Mouse (Mus musculus) hindbrain, embryonic 11.5 days (tissue): ENCODE data around the gene Frmd4a. TPM values are rescaled to one million over a fixed set of nuclear protein-coding genes. Genes with fewer than 3 reads are reported as not detected.

ENCODE experiments used
- ATAC-seq: fragments of 200-750 bp; cut with Nextera tagmentation; 2 replicates; pipeline ENCODE4 v1.8.0; 2017; ENCODE audit warnings: mild to moderate bottlenecking, moderate TSS enrichment, moderate library complexity; ENCODE audit not compliant: low FRiP score
- DNase-seq: peaks from one replicate; pipeline ENCODE4 v3.0.0-alpha.2; 2015; ENCODE audit warnings: low spot score
- H3K27ac ChIP-seq: fragments of 300-500 bp; sonication (generic); 2 replicates; pipeline ENCODE4 v1.5.1; 2014; ENCODE audit warnings: mild to moderate bottlenecking, low read depth, low read length
- H3K27me3 ChIP-seq: fragments of 300-500 bp; sonication (generic); 2 replicates; pipeline ENCODE4 v1.6.1; 2014; ENCODE audit warnings: mild to moderate bottlenecking, low read length, moderate library complexity, mixed read lengths; ENCODE audit not compliant: control insufficient read depth, insufficient read depth
- H3K36me3 ChIP-seq: fragments of 300-500 bp; sonication (generic); 2 replicates; pipeline ENCODE4 v1.6.1; 2014; ENCODE audit warnings: mild to moderate bottlenecking, low read length, moderate library complexity, mixed read lengths; ENCODE audit not compliant: control insufficient read depth, insufficient read depth
- H3K4me1 ChIP-seq: fragments of 300-500 bp; sonication (generic); replicated peaks from 2 replicates; pipeline ENCODE4 v1.6.1; 2014; ENCODE audit warnings: low read length, mixed read lengths; ENCODE audit not compliant: control insufficient read depth, insufficient read depth
- H3K4me2 ChIP-seq: fragments of 300-500 bp; sonication (generic); replicated peaks from 2 replicates; pipeline ENCODE4 v1.6.1; 2014; ENCODE audit warnings: mild to moderate bottlenecking, low read depth, low read length
- H3K4me3 ChIP-seq: fragments of 300-500 bp; sonication (generic); 2 replicates; pipeline ENCODE4 v1.5.1; 2014; ENCODE audit warnings: low read depth, low read length
- H3K9ac ChIP-seq: fragments of 300-500 bp; sonication (generic); 2 replicates; pipeline ENCODE4 v1.6.1; 2014; ENCODE audit warnings: low read depth, low read length
- H3K9me3 ChIP-seq: fragments of 300-500 bp; sonication (generic); 2 replicates; pipeline ENCODE4 v1.6.1; 2016; ENCODE audit warnings: low read length; ENCODE audit not compliant: control insufficient read depth
- WGBS: fragments of 180-500 bp; shearing (Covaris S2); extraction: QIAGEN DNeasy Blood & Tissue Kit; methylation state at CpG from one replicate; pipeline ENCODE4 v1.1.7; 2014; 5-methylcytosine and 5-hydroxymethylcytosine counted together
- polyA plus RNA-seq: library from polyadenylated mRNA; unstranded; fragments of >200 nt; fragmentation: Nextera tagmentation; extraction: Ambion mirVana; gene quantifications from 2 replicates; pipeline ENCODE4 v1.2.1, GENCODE M21; 2014

The Frmd4a gene
- polyA plus RNA-seq, 1 experiment from 2014 or later: 72.7 TPM

GRCm38 (mm10) chr2:4301692-4302091 lies 284.2 kb downstream of the Frmd4a start:
- Histone ChIP-seq H3K9me3 (no peaks in the 10 kb centered on the region), H3K27ac (peak overlapping the region; percentile 8; the same call in 1 of the 2 replicates), H3K4me1 (peaks cover 16% of the 10 kb centered on the region), H3K9ac (no peak overlapping the region), H3K36me3 (no peaks in the 10 kb centered on the region), H3K4me3 (peak overlapping the region; percentile 20), H3K4me2 (0 out of 2 replicates have a peak overlapping the region, but pooled peaks have one; percentile 11), H3K27me3 (no peaks in the 10 kb centered on the region)
- no peak for ATAC-seq
- WGBS: 55% methylated on average over 7 of the region's 7 CpGs
- DNase-seq: no peak

- DNase-seq (no peak), ATAC-seq (no peak)
- H3K9me3 ChIP-seq: no peaks in the 10 kb centered on the region
- peaks cover 13% of the 10 kb centered on the region for H3K4me1 ChIP-seq
- H3K9ac ChIP-seq: no peak overlapping the region
- no peaks in the 10 kb centered on the region for H3K36me3 ChIP-seq
- H3K4me3 ChIP-seq: no peak overlapping the region
- 0 out of 2 replicates have a peak overlapping the region, but pooled peaks have one; percentile 11 for H3K4me2 ChIP-seq
- no peaks in the 10 kb centered on the region for H3K27me3 ChIP-seq
- H3K27ac ChIP-seq: no peak overlapping the region
- WGBS: 92% methylated on average over 3 of the region's 3 CpGs
These were observed 284.6 kb downstream of the Frmd4a start for GRCm38 (mm10) chr2:4302119-4302518.

- H3K4me1 ChIP-seq: no peaks in the 10 kb centered on the region
- no peak for DNase-seq
- H3K4me2 ChIP-seq: no peak overlapping the region
- no peak for ATAC-seq
- H3K9me3 ChIP-seq: no peaks in the 10 kb centered on the region
- H3K27me3 ChIP-seq: no peaks in the 10 kb centered on the region
- no peaks in the 10 kb centered on the region for H3K36me3 ChIP-seq
- H3K27ac ChIP-seq: no peak overlapping the region
- H3K4me3 ChIP-seq: no peak overlapping the region
- WGBS: 82% methylated on average over 6 of the region's 6 CpGs
- H3K9ac ChIP-seq: no peak overlapping the region
These were observed 289.6 kb downstream of the Frmd4a start for GRCm38 (mm10) chr2:4307076-4307475.

- Histone ChIP-seq H3K9me3 (no peaks in the 10 kb centered on the region), H3K36me3 (no peaks in the 10 kb centered on the region), H3K4me1 (no peaks in the 10 kb centered on the region), H3K27ac (no peak overlapping the region), H3K9ac (no peak overlapping the region), H3K27me3 (no peaks in the 10 kb centered on the region), H3K4me2 (no peak overlapping the region), H3K4me3 (no peak overlapping the region)
- 71% methylated on average over 5 of the region's 5 CpGs for WGBS
- DNase-seq: no peak
- ATAC-seq: no peak
These were observed 297.0 kb downstream of the Frmd4a start for GRCm38 (mm10) chr2:4314545-4314944.

GRCm38 (mm10) chr2:4316589-4316988 lies 299.1 kb downstream of the Frmd4a start:
- Histone ChIP-seq H3K9me3 (no peaks in the 10 kb centered on the region), H3K9ac (no peak overlapping the region), H3K27me3 (no peaks in the 10 kb centered on the region), H3K4me2 (no peak overlapping the region), H3K27ac (no peak overlapping the region), H3K4me3 (no peak overlapping the region), H3K4me1 (no peaks in the 10 kb centered on the region), H3K36me3 (no peaks in the 10 kb centered on the region)
- ATAC-seq: no peak
- whole genome bisulfite sequencing: 77% methylated on average over 2 of the region's 2 CpGs
- DNase-seq: peak; percentile 36

GRCm38 (mm10) chr2:4318134-4318533 lies 300.6 kb downstream of the Frmd4a start:
- no peak overlapping the region for H3K9ac ChIP-seq
- ATAC-seq: no peak
- H3K4me2 ChIP-seq: no peak overlapping the region
- 84% methylated on average over 4 of the region's 4 CpGs for WGBS
- no peaks in the 10 kb centered on the region for H3K27me3 ChIP-seq
- H3K4me1 ChIP-seq: no peaks in the 10 kb centered on the region
- DNase-seq: no peak
- no peak overlapping the region for H3K4me3 ChIP-seq
- no peaks in the 10 kb centered on the region for H3K9me3 ChIP-seq
- no peaks in the 10 kb centered on the region for H3K36me3 ChIP-seq
- no peak overlapping the region for H3K27ac ChIP-seq

GRCm38 (mm10) chr2:4326241-4327010 lies 308.9 kb downstream of the Frmd4a start:
- WGBS: 78% methylated on average over 9 of the region's 9 CpGs

GRCm38 (mm10) chr2:4327011-4327340 lies 309.5 kb downstream of the Frmd4a start:
- Histone ChIP-seq H3K4me2 (no peak overlapping the region), H3K27me3 (no peaks in the 10 kb centered on the region), H3K36me3 (no peaks in the 10 kb centered on the region), H3K9me3 (no peaks in the 10 kb centered on the region), H3K4me1 (no peaks in the 10 kb centered on the region), H3K27ac (no peak overlapping the region), H3K9ac (no peak overlapping the region), H3K4me3 (no peak overlapping the region)
- ATAC-seq (no peak), DNase-seq (no peak)
- 85% methylated on average over 4 of the region's 4 CpGs for WGBS

More at GRCm38 (mm10) chr2:4326241-4327010, 308.9 kb downstream of the Frmd4a start:
- H3K4me1 ChIP-seq: no peaks in the 10 kb centered on the region
- H3K4me2 ChIP-seq: no peak overlapping the region
- no peak overlapping the region for H3K9ac ChIP-seq
- H3K27me3 ChIP-seq: no peaks in the 10 kb centered on the region
- H3K9me3 ChIP-seq: no peaks in the 10 kb centered on the region
- no peak overlapping the region for H3K27ac ChIP-seq
- ATAC-seq: no peak
- H3K4me3 ChIP-seq: no peak overlapping the region
- no peak for DNase-seq
- H3K36me3 ChIP-seq: no peaks in the 10 kb centered on the region

GRCm38 (mm10) chr2:4332441-4332840 lies 314.9 kb downstream of the Frmd4a start:
- no peak for ATAC-seq
- Histone ChIP-seq H3K9me3 (no peaks in the 10 kb centered on the region), H3K4me3 (no peak overlapping the region), H3K36me3 (no peaks in the 10 kb centered on the region), H3K4me2 (no peak overlapping the region), H3K27me3 (no peaks in the 10 kb centered on the region), H3K27ac (no peak overlapping the region), H3K4me1 (no peaks in the 10 kb centered on the region), H3K9ac (no peak overlapping the region)
- 68% methylated on average over 8 of the region's 8 CpGs for WGBS
- DNase-seq: no peak
